Mouse (Mus musculus): ENCODE data around the gene Otub2.

- TF ChIP-seq CTCF (IDR thresholded peaks at IDR 0.05; ENCODE audit: low read depth, low read length) (no peak), GATA1 (IDR thresholded peaks at IDR 0.05; ENCODE audit: borderline replicate concordance, low read length) (no peak)
These were observed 35.7 kb upstream of the Otub2 start for GRCm38 (mm10) chr12:103352735-103353134.

All from G1E (cell line).